Mouse (Mus musculus) stomach, embryonic 16.5 days (tissue): ENCODE results near the gene Dock1. TPM values are rescaled to one million over a fixed set of nuclear protein-coding genes. Genes with fewer than 3 reads are reported as not detected.

Experiments used
- ATAC-seq: fragments of 200-750 bp; cut with Nextera tagmentation; 2 replicates; pipeline ENCODE4 v1.8.0; 2017; ENCODE audit warnings: moderate number of reproducible peaks, moderate TSS enrichment; ENCODE audit not compliant: insufficient read depth, low FRiP score
- H3K27ac ChIP-seq: fragments of 300-500 bp; sonication (generic); 2 replicates; pipeline ENCODE4 v1.5.1; 2014; ENCODE audit warnings: low read length
- H3K27me3 ChIP-seq: fragments of 300-500 bp; sonication (generic); 2 replicates; pipeline ENCODE4 v1.6.1; 2014; ENCODE audit warnings: low read length, control low read depth, mixed read lengths; ENCODE audit not compliant: control insufficient read depth, insufficient read depth
- H3K36me3 ChIP-seq: fragments of 300-500 bp; sonication (generic); 2 replicates; pipeline ENCODE4 v1.6.1; 2014; ENCODE audit warnings: low read length; ENCODE audit not compliant: control insufficient read depth, insufficient read depth
- H3K4me1 ChIP-seq: fragments of 300-500 bp; sonication (generic); 2 replicates; pipeline ENCODE4 v1.6.1; 2014; ENCODE audit warnings: low read length, control low read depth, mixed read lengths; ENCODE audit not compliant: control insufficient read depth, insufficient read depth
- H3K4me2 ChIP-seq: fragments of 300-500 bp; sonication (generic); 2 replicates; pipeline ENCODE4 v1.6.1; 2014; ENCODE audit warnings: low read depth, low read length, mixed read lengths
- H3K4me3 ChIP-seq: fragments of 300-500 bp; sonication (generic); replicated peaks from 2 replicates; pipeline ENCODE4 v1.5.1; 2014; ENCODE audit warnings: mild to moderate bottlenecking, low read length
- H3K9ac ChIP-seq: fragments of 300-500 bp; sonication (generic); 2 replicates; pipeline ENCODE4 v1.6.1; 2014; ENCODE audit warnings: low read length
- H3K9me3 ChIP-seq: fragments of 300-500 bp; sonication (generic); replicated peaks from 2 replicates; pipeline ENCODE4 v1.6.1; 2016; ENCODE audit warnings: low read length, control low read depth; ENCODE audit not compliant: control insufficient read depth
- WGBS: fragments of 180-500 bp; shearing (Covaris S2); extraction: QIAGEN DNeasy Blood & Tissue Kit; methylation state at CpG from one replicate; pipeline ENCODE4 v1.1.7; 2014; 5-methylcytosine and 5-hydroxymethylcytosine counted together
- polyA plus RNA-seq: library from polyadenylated mRNA; unstranded; fragments of >200 nt; fragmentation: Nextera tagmentation; extraction: Ambion mirVana; gene quantifications from 2 replicates; pipeline ENCODE4 v1.2.1, GENCODE M21; 2015

The Dock1 gene
- polyA plus RNA-seq, 1 experiment from 2014 or later, result 31.3 TPM

DNA sequence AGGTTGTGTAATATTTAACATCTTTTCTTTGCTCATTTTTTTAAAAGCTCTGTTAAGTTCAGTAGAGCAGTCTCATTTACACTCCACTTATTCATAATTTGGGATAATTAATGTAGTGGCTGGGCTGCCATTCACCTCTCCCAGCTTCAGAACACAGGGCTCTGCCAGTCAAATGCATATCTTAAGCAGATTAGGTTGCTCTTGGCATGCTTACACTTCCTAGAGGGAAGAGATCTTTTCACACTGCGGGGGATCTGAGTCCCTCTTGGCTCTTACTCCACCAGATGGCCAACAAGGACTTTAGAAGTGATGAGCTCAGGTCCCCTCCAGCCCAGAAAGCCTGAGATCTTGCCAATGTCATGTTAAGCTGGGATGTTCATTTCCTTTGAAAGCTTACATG, 150.8 kb downstream of the Dock1 start:
- H3K9me3 ChIP-seq, result no peaks in the 10 kb centered on the region
- H3K4me1 ChIP-seq, result no peaks in the 10 kb centered on the region
- WGBS, result 27% methylated on average over 1 of the region's 1 CpGs
- no peaks in the 10 kb centered on the region for H3K27me3 ChIP-seq
- H3K27ac ChIP-seq, result no peak overlapping the region
- no peak overlapping the region for H3K4me3 ChIP-seq
- no peak overlapping the region for H3K9ac ChIP-seq
- no peak overlapping the region for H3K4me2 ChIP-seq
- H3K36me3 ChIP-seq, result no peaks in the 10 kb centered on the region
- ATAC-seq, result no peak

DNA sequence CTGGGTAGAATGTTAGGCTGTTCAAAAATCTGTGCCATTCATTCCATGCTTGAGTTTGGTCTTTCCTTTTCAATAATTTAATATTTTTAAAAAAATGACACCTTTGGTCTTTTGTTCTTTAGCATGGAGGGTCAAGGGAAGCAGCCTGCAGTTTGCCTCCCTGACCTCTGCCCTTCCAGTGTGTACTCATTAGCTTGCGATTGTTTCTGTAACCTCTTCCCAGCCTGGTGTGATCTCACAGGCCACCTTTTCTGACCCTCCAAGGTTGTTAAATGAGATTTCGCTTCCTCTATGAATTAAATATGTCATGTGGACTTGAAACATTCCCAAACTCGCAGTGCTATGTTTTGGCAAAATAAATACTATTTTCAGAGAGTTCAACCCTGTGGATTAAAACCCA, 151.6 kb downstream of the Dock1 start:
- WGBS, result 57% methylated on average over 3 of the region's 3 CpGs
- ATAC-seq, result no peak
- Histone ChIP-seq H3K4me3 (no peak overlapping the region), H3K9ac (no peak overlapping the region), H3K4me1 (no peaks in the 10 kb centered on the region), H3K4me2 (no peak overlapping the region), H3K36me3 (no peaks in the 10 kb centered on the region), H3K27me3 (no peaks in the 10 kb centered on the region), H3K9me3 (no peaks in the 10 kb centered on the region), H3K27ac (no peak overlapping the region)

DNA sequence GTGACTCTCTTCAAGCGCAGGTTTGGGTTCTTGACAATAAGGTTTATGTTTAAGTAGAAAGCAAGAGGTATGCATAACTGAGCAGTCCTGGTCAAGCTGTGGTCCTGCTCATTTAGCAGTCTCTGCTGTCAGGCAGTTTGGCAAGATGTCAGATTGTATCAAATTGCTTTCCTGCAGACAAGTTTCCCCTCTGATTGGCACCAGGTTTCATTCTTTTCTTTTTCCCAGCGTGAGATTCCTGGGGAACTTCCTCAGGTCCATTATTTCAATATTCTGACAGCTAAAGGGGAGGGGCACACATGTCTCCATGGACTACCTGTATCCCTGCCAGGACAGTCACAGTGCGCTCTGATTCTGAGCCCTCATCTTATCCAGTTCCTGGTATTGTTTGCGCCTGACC, 153.4 kb downstream of the Dock1 start:
- Histone ChIP-seq H3K9ac (no peak overlapping the region), H3K27me3 (no peaks in the 10 kb centered on the region), H3K36me3 (no peaks in the 10 kb centered on the region), H3K4me3 (no peak overlapping the region), H3K9me3 (no peaks in the 10 kb centered on the region), H3K27ac (no peak overlapping the region), H3K4me1 (no peaks in the 10 kb centered on the region), H3K4me2 (no peak overlapping the region)
- 61% methylated on average over 4 of the region's 4 CpGs for WGBS
- ATAC-seq, result no peak

DNA sequence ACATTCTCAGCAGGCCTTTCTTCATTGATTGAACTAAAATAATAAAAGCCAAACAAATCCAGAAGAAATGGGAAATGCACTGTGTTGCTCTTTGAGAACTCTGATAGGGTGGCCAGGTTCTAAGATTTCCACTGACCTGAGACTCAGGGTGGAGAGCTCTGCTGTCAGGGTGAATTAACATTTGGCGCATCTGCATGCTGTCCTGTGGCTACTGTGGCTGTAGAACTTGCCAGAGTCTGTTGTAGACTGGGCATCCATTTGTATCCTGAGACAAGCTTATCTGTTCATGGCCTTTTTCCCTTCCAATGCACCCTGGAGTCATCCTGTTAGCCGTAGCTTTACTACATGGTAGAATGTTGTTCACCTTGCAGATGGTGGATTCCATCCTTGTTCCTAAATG, 169.6 kb downstream of the Dock1 start:
- H3K27me3 ChIP-seq, result no peaks in the 10 kb centered on the region
- no peaks in the 10 kb centered on the region for H3K4me1 ChIP-seq
- H3K9me3 ChIP-seq, result no peaks in the 10 kb centered on the region
- 86% methylated on average over 2 of the region's 2 CpGs for WGBS
- H3K4me2 ChIP-seq, result no peak overlapping the region
- ATAC-seq, result no peak
- H3K27ac ChIP-seq, result no peak overlapping the region
- H3K4me3 ChIP-seq, result no peak overlapping the region
- no peak overlapping the region for H3K9ac ChIP-seq
- H3K36me3 ChIP-seq, result no peaks in the 10 kb centered on the region

DNA sequence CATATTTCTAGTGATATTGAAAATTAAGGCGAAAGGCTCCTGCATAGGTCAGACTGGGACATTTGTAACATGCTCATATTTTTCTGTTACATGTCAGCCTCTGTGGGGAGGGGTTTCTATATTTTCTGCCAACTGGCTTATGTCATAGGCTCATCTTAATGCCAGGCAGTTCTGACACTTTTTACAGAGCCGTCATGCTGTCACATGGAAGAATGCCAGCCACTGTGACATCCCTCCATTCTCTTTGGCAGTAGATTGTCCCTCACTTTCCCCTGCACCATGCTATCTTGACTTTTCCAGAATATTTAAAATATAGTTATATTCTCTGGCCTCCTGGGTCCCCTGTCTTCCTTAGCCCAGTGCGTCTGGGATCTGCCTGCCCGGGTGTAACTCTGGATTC, 172.3 kb downstream of the Dock1 start:
- H3K36me3 ChIP-seq, result no peaks in the 10 kb centered on the region
- WGBS, result 86% methylated on average over 4 of the region's 4 CpGs
- no peak overlapping the region for H3K27ac ChIP-seq
- no peak overlapping the region for H3K9ac ChIP-seq
- ATAC-seq, result no peak
- no peak overlapping the region for H3K4me3 ChIP-seq
- H3K27me3 ChIP-seq, result no peaks in the 10 kb centered on the region
- no peaks in the 10 kb centered on the region for H3K9me3 ChIP-seq
- H3K4me2 ChIP-seq, result no peak overlapping the region
- no peaks in the 10 kb centered on the region for H3K4me1 ChIP-seq

DNA sequence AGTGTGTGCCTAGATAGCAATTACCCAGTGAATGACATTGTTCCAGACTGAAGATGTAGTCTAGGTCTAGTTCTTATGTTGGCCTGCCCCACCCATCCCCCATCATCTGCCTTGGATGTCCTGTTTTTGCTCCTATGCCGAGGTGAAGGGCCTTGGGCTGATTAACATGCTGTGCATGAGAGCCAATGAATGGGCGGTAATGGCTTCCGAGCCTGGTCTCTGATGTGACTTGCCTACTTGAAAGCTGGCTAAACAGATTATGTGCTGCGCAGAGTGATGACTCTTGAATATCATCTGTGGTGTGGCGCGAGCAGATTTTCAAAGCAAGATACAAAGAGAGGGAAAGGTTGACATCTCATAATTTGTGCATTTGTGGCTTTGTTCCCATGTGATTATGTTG, 191.5 kb downstream of the Dock1 start:
- H3K9ac ChIP-seq, result no peak overlapping the region
- no peaks in the 10 kb centered on the region for H3K27me3 ChIP-seq
- H3K27ac ChIP-seq, result no peak overlapping the region
- H3K36me3 ChIP-seq, result no peaks in the 10 kb centered on the region
- WGBS, result 91% methylated on average over 6 of the region's 6 CpGs
- ATAC-seq, result no peak
- H3K9me3 ChIP-seq, result no peaks in the 10 kb centered on the region
- no peak overlapping the region for H3K4me2 ChIP-seq
- no peaks in the 10 kb centered on the region for H3K4me1 ChIP-seq
- no peak overlapping the region for H3K4me3 ChIP-seq

DNA sequence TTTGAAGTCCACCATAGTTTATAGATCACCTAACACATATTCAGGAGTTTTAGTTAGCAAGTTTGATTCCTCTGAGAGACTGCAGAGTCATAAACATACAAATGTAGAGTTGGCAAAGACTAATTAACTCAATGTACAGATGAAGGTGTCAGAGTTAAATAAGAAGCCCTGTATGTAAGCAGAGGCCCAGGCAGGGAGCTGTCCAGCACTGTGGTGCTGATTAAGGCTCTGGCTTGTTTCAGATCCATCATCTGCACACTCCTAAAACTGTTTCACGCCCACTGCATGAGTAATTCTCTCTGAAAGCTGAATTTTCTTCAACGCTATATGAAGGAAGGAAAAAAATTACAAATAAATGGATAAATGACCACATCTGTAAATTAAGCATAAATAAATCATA, 193.7 kb downstream of the Dock1 start:
- H3K4me2 ChIP-seq, result no peak overlapping the region
- no peak overlapping the region for H3K4me3 ChIP-seq
- H3K36me3 ChIP-seq, result no peaks in the 10 kb centered on the region
- no peak for ATAC-seq
- H3K4me1 ChIP-seq, result no peaks in the 10 kb centered on the region
- H3K9ac ChIP-seq, result no peak overlapping the region
- no peaks in the 10 kb centered on the region for H3K27me3 ChIP-seq
- 50% methylated on average over 2 of the region's 2 CpGs for WGBS
- H3K9me3 ChIP-seq, result no peaks in the 10 kb centered on the region
- H3K27ac ChIP-seq, result no peak overlapping the region

DNA sequence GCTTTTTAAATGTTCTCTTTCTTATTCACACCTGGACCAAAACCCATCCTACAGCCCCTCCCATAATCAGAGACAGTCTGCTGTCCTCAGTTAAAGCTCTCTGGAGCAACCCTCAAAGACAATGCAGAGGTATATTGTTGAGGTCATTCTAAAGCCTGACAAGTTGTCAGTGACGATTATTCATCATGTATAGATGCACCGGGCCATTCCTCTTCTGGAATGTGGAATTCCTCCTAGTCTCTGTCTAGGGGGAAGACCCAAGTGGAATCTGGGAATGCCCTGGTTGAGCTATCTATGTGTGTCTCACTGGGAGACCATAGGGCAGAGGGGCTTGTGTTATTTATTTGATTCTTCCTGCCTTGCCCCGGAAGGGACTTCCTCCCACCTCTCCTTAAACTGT, 202.1 kb downstream of the Dock1 start:
- H3K27ac ChIP-seq, result no peak overlapping the region
- H3K36me3 ChIP-seq, result peaks cover 4% of the 10 kb centered on the region; the same call in 1 of the 2 replicates
- no peak overlapping the region for H3K4me2 ChIP-seq
- H3K9ac ChIP-seq, result no peak overlapping the region
- H3K9me3 ChIP-seq, result no peaks in the 10 kb centered on the region
- 70% methylated on average over 3 of the region's 3 CpGs for WGBS
- H3K27me3 ChIP-seq, result no peaks in the 10 kb centered on the region
- no peak for ATAC-seq
- H3K4me3 ChIP-seq, result no peak overlapping the region
- no peaks in the 10 kb centered on the region for H3K4me1 ChIP-seq

DNA sequence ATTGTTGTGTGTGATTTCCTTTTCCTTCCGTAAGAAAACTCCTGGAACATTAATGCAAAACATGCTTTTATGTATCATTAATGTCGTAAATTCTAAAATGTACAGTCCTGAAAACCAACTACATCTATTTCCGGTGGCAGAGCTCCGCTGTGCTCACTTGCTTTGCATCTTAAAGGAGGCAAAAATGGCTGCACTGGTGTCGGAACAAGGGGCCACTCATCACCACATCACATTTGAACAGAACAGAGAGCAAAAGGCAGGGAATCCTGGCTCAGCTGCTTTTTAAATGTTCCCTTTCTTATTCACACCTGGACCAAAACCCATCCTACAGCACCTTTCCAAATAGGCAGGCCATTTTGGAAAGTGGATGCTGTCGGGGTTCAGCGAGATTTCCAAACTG, 202.5 kb downstream of the Dock1 start:
- no peak overlapping the region for H3K4me2 ChIP-seq
- no peak overlapping the region for H3K27ac ChIP-seq
- H3K36me3 ChIP-seq, result peaks cover 4% of the 10 kb centered on the region; the same call in 1 of the 2 replicates
- ATAC-seq, result no peak
- H3K9me3 ChIP-seq, result no peaks in the 10 kb centered on the region
- H3K9ac ChIP-seq, result no peak overlapping the region
- no peaks in the 10 kb centered on the region for H3K4me1 ChIP-seq
- H3K27me3 ChIP-seq, result no peaks in the 10 kb centered on the region
- no peak overlapping the region for H3K4me3 ChIP-seq
- 91% methylated on average over 7 of the region's 7 CpGs for WGBS

DNA sequence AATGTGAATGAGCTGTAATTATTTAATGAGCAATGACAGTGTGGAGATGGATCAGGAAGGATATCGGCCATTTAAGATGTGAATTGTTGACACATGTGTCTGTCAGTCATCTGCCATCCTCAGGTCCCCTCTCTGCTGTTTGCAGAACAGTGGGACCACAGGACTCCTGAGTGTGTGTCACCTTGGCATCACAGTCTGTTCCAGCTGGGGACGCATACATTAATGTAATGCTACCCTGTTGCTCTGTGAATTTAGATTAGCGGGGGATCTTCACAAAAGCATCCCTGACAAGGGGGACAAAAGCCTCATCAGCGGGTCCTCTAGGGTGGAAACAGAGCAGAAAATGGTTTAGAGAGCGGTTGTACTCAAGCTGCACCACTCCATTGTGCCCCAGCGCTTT, 208.5 kb downstream of the Dock1 start:
- H3K9ac ChIP-seq, result no peak overlapping the region
- WGBS, result 79% methylated on average over 6 of the region's 6 CpGs
- H3K27ac ChIP-seq, result no peak overlapping the region
- ATAC-seq, result no peak
- no peaks in the 10 kb centered on the region for H3K9me3 ChIP-seq
- H3K4me1 ChIP-seq, result no peaks in the 10 kb centered on the region
- H3K27me3 ChIP-seq, result no peaks in the 10 kb centered on the region
- no peak overlapping the region for H3K4me2 ChIP-seq
- peaks cover 4% of the 10 kb centered on the region; the same call in 1 of the 2 replicates for H3K36me3 ChIP-seq
- no peak overlapping the region for H3K4me3 ChIP-seq
